Mouse (Mus musculus): Measurements from ENCODE around the gene Fam189b.
"Not testable (repeated sequence)": the region's sequence is repeated elsewhere in the genome, so short reads cannot be mapped to it uniquely, and the experiment has no call there.

The Fam189b gene

GRCm38 (mm10) chr3:89183058-89183958, at the start of gene Fam189b:
Gene Fam189b (plus strand): TSS chr3:89183143.
- DNase-seq (ENCODE audit: low spot score in 2 of 2): peak; percentile 80 to 86

- no peak for DNase-seq (ENCODE audit: low spot score in 2 of 2)
Measured at GRCm38 (mm10) chr3:89133752-89134151, 49.2 kb upstream of the Fam189b start.

GRCm38 (mm10) chr3:89135958-89136357, 47.0 kb upstream of the Fam189b start, which contains the start of gene Pklr:
Gene Pklr (plus strand): TSS chr3:89136142.
- no peak for DNase-seq (ENCODE audit: low spot score in 2 of 2)

GRCm38 (mm10) chr3:89136365-89136764, 46.6 kb upstream of the Fam189b start:
- DNase-seq (ENCODE audit: low spot score in 2 of 2): no peak

- DNase-seq (ENCODE audit: low spot score in 2 of 2): no peak
Measured at GRCm38 (mm10) chr3:89144821-89145220, 38.1 kb upstream of the Fam189b start.

- no peak for DNase-seq (ENCODE audit: low spot score in 2 of 2)
Measured at GRCm38 (mm10) chr3:89145566-89145965, 37.4 kb upstream of the Fam189b start.

- DNase-seq (ENCODE audit: low spot score in 2 of 2): no peak
Measured at GRCm38 (mm10) chr3:89147101-89147978, 35.6 kb upstream of the Fam189b start.

GRCm38 (mm10) chr3:89147979-89148311, 35.0 kb upstream of the Fam189b start:
- no peak for DNase-seq (ENCODE audit: low spot score in 2 of 2)

- no peak for DNase-seq (ENCODE audit: low spot score in 2 of 2)
Measured at GRCm38 (mm10) chr3:89148567-89148966, 34.4 kb upstream of the Fam189b start.

- no peak for DNase-seq (ENCODE audit: low spot score in 2 of 2)
Measured at GRCm38 (mm10) chr3:89152084-89152835, 30.7 kb upstream of the Fam189b start.

- DNase-seq (ENCODE audit: low spot score in 2 of 2): no peak
Measured at GRCm38 (mm10) chr3:89156951-89157350, 26.0 kb upstream of the Fam189b start.

- no peak for DNase-seq (ENCODE audit: low spot score in 2 of 2)
Measured at GRCm38 (mm10) chr3:89158651-89159050, 24.3 kb upstream of the Fam189b start.

- DNase-seq (ENCODE audit: low spot score in 2 of 2): no peak
Measured at GRCm38 (mm10) chr3:89159211-89159610, 23.7 kb upstream of the Fam189b start.

- DNase-seq (ENCODE audit: low spot score in 2 of 2): peak; percentile 28 to 51
Measured at GRCm38 (mm10) chr3:89159616-89160344, 23.2 kb upstream of the Fam189b start, which contains the start of gene Hcn3. Gene Hcn3 (minus strand): TSS chr3:89160196.

- DNase-seq (ENCODE audit: low spot score in 2 of 2): not testable (repeated sequence)
Measured at GRCm38 (mm10) chr3:89161207-89161606, 21.7 kb upstream of the Fam189b start.

- DNase-seq (ENCODE audit: low spot score in 2 of 2): no peak
Measured at GRCm38 (mm10) chr3:89161786-89162185, 21.2 kb upstream of the Fam189b start.

- DNase-seq (ENCODE audit: low spot score in 2 of 2): no peak
Measured at GRCm38 (mm10) chr3:89163123-89163522, 19.8 kb upstream of the Fam189b start.

GRCm38 (mm10) chr3:89163643-89164245, 19.2 kb upstream of the Fam189b start:
- DNase-seq (ENCODE audit: low spot score in 2 of 2): no peak

GRCm38 (mm10) chr3:89164506-89165267, 18.3 kb upstream of the Fam189b start, which contains the start of gene Clk2:
Gene Clk2 (plus strand): TSS chr3:89164795.
- peak; percentile 77 to 89 for DNase-seq (ENCODE audit: low spot score in 2 of 2)

All from frontal cortex, postnatal 25 days (tissue).